Mouse (Mus musculus) megakaryocyte progenitor cell, adult 5-6 weeks (primary cell): Measurements from ENCODE around the gene Oxct1. TPM values are rescaled to one million over a fixed set of nuclear protein-coding genes. Genes with fewer than 3 reads are reported as not detected.

Experiments used
- ATAC-seq: replicated peaks from 2 replicates; pipeline ENCODE4 v1.8.0; 2016; ENCODE audit warnings: mild to moderate bottlenecking, moderate TSS enrichment, inconsistent platforms; ENCODE audit not compliant: poor library complexity
- total RNA-seq, 2 experiments: library from RNA; stranded (forward) in 1 of 2; stranded (reverse) in 1 of 2; fragments of 157-497, 149-512 nt in 1 of 2; fragments of 200-1000 nt in 1 of 2; gene quantifications; 2 replicates each; pipeline versions ENCODE4 v1.2.3 to v1.2.4; 2015 to 2017

Gene Oxct1
- total RNA-seq (2015), result 74.1 and 83.8 TPM in 2 replicates
- total RNA-seq (2017), result 257 and 287 TPM in 2 replicates

DNA sequence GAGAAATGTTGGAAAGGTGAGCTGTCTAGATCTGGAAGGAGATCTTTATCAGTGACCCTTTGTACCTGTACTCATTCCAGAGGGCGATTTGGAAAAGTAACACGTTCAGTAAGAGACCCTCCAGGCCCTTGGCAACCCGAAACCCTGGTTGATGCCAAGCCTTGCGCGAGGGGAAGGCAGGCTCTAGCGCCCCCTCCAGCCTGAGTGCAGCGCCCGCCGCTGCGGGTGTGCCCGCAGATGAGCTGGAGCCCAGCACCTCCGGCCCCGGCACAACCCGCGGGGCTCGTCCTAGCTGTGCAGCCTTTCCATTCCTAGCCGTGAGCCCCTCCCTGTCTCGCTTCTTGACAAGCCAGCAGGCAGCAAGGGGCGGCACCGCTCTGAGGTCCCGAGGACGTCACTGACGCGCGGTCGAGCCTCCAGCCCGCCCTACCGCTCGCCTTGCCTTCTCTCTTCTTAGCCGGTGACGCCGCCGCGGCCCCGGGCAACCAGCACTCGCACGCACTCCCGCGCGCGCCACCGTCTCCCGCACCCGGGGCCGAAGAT lies at the start of gene Oxct1:
Gene Oxct1 (plus strand): TSS at position 153 of the 543 bp plus-strand sequence.
- ATAC-seq, result peak; percentile 85

DNA sequence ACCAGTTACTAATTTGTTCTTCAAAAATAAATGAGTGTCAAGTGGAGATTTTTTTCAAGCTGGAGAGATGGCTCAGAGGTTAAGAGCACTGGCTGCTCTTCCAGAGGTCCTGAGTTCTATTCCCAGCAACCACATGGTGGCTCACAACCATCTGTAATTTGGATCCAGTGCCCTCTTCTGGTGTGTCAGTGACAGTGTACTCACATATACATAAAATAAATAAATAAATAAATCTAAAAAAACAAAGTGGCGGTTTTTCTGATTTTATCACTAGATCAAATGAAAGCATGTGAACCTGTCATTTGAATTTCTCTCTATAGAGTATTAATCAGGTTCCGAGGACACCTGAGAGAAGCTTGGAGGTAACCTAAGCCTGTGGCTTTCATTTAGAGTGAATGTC lies 47.9 kb upstream of the Oxct1 start:
- no peak for ATAC-seq

DNA sequence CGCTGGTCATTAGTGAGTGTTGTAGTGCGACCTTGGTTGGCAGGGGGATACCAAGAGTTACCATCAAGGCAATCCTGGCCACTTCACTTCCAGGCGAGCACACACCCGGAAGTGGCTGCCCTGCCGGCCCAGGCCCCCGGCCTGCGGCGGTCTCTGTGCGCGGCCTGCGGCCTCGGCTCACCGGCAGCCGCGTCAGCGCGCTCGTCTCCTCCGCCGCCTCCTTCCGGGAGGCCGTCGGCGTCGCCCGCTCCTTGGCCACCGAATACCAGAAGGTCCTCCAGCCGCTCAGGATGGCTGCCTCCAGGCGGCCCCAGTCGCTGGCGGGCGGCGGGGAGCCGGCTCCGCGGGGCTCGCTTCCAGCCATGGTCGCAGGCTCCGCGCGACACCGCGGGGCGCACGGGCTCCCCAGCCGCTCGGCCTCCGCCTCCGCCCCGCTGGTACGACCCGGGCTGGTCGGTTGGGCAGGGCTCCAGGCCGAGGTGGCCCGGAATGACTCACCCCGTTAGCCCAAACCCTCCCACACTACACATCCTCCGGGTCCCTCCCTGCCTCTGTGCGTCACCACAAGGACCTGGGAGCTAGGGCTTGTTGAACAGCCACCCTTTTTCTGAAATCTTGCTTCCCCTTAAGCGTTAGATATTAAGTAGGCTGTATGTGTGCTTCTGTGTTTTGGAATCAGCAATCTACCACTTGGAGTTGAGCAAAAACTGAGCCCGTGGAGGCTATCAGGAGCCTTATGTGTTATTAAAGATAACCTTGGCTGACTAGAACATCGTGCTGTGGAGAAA lies 46.9 kb upstream of the Oxct1 start, which contains the start of gene Fbxo4:
Gene Fbxo4 (minus strand): TSS at position 513 of the 788 bp plus-strand sequence.
- ATAC-seq, result peak; percentile 90

DNA sequence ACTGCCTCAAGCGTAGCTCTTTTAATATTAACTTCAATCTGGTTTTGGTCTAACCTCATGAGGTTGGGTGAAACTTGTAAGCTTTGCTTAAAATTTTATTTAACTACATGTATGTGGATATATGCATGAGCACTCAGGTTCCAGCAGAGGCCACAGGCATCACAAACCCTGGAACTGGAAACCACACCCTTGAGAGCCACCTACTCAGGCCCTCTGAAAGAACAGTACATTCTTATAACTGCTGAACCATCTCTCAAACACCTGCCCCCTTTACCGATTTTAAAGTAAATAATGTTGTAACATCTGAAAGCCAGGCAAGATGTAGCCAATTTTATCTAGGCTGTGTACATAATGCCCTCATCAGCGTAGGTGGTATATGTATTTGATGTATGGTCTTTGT lies 46.3 kb upstream of the Oxct1 start:
- ATAC-seq, result peak; percentile 12

DNA sequence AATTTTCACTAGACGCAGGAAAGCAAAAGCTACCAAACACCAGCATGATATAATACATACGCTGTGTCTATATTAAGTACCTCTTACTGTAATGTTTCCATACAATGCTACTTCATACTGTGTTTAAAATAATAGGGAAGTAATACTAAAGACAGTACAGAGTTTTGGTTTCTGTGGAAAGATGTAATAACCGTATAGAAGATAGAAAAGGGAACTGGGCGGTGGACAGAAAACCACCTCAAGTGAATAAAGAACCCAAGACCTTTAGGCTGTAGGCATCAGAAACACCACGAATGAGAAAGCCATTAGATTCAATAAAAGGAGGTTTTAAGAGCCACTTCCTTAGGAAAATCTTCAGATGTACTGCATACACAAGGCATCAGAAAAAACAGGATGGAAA lies 43.5 kb upstream of the Oxct1 start:
- peak; percentile 57 for ATAC-seq

DNA sequence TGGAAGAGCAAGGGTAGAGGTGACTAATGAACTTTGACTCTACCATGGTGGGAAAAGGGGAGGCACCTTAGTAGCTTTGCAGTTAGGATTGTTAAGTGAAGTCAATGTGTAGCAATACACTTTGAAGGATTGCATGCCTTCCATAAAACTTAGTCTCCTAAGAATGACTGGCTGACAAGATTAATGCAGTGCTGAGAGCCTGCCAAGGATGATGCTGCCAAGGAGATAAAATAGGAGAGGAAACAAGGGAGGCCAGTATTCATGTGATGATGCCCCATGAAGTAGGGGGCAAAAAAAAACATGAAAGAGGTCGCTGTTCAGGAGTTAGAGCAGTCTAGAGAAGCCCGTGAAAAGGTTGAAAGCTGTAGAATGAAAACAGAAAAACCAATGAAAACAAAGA lies 41.3 kb upstream of the Oxct1 start:
- no peak for ATAC-seq

DNA sequence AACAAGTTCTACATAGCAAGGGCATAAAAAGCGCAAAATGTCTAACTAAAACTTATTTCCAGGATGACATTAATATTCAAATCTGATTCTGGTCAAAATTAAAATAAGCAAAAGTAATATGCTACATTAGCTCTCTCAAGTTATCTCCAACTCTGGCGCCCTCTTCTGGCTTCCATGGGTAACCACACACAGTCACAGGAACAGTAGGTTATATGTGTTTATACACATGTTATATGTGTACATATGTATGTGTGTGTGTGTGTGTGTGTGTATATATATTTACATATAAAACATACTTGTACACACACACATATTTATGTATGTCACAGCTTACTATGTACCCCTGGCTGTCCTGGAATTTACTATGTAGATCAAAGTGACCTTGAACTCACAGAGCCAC lies 38.2 kb upstream of the Oxct1 start:
- ATAC-seq, result peak; percentile 96

DNA sequence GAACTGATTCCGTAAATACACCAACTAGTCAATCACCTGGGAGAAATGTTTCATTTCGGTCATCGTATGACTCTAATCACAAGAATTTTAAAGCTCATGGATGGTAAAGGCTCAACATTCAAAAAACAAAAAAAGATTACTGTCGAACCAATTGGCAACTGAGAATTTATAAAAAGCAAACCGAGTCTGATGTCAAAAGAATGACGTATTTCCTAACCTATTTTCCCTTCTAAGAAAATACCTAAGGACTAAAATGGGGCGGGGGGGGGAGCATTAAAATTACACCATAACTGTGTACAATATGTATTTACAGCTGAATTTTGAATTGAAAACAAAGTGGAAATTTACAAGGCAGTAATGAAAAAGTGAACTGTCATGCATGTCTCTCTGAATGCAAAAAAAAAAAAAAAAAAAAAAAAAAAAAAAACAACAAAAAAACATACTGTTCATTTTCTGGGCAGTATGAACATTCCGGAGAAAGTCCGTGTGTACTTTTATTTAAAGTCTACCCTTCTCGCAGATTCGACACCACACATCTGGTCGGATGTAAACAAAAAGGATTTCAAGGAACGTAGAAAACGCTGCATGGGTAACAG lies 31.2 kb upstream of the Oxct1 start:
- no peak for ATAC-seq

DNA sequence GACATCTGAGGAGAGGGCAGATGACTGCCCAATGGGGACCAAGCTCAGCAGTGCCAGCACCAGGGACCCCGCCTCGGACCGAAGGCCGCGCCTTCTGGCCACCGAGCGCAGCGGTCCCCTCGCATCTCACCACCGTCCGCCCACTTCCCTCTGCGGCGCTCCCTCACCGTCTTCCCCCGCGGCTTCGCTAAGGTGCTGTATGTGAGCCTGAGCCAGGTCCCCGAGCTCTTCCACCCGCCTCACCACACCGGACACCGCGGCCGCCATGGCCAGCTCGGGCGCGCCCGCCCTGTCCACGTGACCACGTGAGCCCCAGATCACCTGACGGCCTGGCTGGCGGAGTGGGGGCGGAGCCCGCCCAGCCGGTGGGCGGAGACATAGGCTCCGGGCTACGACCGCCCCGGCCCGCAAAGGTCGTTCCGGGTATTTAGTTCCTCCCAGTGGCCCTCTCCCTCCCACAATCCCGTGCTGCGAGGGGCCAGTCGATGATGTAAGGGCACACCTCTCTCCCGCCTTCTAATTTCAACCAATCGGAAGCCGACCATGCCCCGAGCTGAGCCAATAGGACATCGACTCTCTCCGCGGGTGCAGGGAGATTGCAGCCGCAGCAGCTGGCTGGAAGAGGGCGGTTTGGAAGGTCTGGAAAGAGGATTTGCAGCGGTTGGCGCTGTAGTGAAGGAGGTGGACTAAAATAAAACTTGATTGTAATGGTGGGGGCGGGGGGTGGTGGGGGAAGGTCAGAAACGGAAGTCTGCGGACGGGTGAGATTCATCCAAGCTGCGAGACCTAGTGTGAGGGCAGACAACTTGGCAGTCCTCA lies 30.5 kb upstream of the Oxct1 start, which contains the start of gene AW549877:
Gene AW549877 (minus strand): TSS at position 297 of the 819 bp plus-strand sequence.
- peak; percentile 86 for ATAC-seq

DNA sequence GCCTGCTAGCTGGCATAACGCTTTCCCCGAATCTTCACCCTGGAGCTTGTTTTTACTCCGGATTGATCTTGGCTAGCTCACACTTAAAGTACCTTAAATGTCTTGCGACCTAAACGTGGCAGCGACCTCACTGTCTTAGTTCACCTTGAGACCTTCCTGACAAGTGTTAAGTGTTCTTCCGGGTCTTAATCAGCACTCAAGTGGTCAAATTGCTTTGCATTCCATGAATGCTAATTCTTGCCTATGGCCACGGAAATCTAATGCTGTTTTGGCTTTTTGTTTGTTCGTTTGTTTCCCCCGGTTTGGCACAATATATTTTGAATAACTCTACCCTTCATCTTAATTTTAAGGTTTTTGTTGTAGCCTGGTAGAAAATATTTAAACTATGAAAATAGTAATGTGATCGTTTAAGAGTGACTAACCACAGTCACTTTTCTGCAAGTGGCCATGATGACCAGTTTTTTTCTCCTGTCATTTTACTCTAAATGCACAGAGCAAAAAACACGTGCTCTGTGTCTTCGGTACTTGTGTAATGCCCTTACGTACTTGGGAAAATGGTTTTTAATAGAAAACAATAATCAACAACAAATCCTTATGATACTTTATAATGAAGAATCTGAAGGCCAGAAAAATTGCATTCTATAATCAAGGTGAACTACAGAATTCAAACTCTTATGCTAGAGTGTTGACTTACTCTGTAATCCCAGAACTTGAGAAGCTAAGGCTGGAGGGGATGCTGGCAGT lies 29.7 kb upstream of the Oxct1 start:
- no peak for ATAC-seq

DNA sequence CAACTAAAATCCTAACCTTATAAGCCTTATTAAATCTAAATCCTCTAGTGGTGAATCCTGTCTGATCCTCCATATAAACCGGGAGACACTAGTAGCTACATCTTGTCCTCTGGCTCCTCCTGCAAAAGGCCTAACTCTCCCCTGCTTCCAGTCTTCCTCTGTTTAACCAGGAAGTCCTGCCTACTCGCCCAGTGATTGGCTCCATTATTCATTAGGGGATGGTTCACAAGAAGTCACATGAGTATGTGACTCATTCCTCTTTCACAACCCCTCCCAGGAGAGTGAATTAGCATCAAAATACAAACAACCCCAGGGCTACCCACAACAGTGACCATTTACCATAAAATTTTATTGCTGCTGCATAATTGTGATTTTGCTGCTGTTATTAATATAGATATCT lies 27.0 kb upstream of the Oxct1 start:
- ATAC-seq, result no peak

DNA sequence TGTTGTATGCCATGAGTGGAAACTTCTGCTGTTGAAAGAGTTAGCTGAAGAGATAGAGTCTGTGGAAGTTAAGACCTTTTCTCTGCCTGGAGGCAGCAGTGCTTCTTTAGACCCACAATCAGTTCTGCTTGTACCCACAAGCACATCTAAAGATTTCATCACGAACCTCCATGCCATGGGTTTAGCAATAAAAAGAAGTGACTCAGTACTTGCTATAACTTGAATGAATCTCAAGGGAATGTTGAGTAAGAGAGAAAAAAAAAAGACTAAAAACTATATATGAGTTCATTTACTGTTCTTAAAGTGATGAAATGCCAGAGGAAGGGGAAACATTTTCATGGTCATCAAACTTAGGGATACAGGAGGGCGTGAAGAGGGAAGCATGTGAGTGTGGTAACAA lies 25.6 kb upstream of the Oxct1 start:
- peak; percentile 35 for ATAC-seq

DNA sequence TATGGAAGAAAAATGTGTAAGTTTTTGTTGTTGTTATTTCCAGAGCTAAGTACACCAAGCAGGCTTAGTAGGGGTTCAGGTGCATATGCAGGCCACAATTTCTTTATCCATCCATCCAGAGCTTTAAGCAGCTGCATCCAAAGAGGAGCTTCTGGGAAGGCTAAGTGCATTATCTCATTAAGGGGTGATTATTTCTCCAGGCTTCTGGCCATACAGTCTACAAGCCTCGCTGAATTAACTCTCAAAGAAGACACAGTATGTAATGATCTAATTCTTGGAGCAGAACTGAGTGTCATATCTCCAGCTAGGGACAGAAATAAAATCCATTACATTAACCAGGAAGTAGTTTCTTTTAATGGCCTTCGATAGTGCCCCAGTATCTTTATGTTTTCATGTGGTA lies 12.3 kb upstream of the Oxct1 start:
- no peak for ATAC-seq

DNA sequence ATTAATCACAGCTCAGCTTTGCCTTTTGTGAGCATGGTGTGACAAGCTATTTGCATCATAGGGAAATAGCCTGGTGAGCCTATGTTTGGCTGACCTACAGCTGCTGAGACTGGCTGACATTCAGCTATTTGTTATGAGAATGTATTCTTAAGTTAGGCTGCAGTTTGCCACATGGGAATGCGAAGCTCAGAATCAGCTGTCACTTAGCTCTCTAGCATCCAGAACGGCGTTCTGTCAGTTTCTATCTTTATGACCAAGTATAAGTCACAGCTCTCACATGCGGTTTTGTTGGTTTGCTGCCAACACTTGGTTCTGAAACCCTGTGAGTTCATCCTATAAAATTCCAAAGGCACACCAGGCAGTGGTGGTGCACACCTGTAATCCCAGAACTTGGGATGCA lies 5.5 kb upstream of the Oxct1 start:
- ATAC-seq, result no peak

DNA sequence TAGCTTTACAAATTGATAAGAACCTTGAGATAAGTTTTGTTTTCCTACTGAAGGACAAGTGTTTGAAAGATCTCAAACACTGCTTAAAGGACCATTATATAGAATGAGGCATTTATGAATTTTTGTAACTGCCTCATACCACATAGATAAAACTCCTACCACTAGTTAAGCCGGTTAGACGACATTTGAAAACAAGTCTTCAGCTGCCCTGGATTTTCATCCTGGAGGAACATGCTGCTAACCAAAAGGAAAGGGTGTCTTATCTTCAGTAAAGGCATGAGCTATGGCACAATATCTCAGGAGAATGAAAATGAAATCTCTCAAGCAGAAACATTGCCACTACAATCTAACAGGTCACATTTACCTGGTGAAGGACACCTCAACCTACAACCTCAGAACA lies 2.4 kb upstream of the Oxct1 start:
- ATAC-seq, result no peak

DNA sequence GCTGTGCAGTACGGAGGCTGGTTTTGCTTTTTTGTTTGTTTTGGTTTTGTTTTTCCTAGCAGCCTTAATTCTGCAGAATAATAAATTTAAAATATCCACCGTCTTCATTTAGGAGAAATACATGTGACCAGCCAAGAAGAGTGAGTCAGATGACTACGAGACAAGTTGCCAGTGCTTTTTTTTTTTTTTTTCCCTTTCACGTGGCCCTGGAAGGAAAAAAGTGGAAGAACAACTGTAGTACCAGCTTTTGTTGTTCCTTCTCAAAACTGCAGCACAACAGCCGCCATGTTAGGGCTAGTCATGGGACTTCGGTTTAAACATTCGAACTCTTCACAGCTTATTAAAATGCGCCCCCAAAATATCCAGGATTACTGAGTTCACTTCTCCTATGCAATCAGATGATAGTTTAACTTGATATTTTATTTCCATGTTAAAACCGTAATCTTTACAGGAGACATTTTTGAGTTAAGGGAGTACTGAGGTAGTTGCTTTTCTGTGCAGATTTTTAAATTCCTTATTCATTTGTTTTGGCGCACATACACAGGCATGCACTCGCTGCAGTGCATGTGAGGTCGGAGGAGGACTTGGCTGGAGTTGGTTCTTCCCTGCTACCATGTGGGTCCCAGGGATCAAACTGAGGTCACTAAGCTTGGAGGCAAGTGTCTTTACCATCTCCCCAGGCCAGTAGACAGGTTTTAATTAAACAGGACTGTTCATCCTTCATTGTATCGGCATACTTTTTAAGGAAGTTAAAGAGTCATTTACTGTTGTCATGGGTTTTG lies 1.3 kb upstream of the Oxct1 start:
- no peak for ATAC-seq

DNA sequence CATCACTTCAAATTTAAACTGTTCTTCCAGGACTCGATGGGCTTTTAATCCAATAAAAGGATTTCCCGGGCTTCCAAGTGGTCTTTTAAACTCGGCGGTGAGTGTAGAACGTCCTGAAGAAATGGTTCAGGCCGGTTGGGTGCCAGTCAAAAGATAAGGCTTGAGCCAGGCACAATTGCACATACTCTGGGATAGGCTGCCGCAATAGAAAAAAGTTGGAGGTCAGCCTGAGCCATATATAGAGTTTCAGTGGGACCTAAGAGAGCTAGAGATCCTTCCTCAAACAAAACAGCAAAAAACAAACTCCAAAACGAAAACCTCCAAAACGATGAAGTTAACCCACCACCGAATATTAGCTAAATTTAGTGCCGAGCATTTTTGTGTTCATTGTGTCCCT lies 677 bp upstream of the Oxct1 start:
- no peak for ATAC-seq

DNA sequence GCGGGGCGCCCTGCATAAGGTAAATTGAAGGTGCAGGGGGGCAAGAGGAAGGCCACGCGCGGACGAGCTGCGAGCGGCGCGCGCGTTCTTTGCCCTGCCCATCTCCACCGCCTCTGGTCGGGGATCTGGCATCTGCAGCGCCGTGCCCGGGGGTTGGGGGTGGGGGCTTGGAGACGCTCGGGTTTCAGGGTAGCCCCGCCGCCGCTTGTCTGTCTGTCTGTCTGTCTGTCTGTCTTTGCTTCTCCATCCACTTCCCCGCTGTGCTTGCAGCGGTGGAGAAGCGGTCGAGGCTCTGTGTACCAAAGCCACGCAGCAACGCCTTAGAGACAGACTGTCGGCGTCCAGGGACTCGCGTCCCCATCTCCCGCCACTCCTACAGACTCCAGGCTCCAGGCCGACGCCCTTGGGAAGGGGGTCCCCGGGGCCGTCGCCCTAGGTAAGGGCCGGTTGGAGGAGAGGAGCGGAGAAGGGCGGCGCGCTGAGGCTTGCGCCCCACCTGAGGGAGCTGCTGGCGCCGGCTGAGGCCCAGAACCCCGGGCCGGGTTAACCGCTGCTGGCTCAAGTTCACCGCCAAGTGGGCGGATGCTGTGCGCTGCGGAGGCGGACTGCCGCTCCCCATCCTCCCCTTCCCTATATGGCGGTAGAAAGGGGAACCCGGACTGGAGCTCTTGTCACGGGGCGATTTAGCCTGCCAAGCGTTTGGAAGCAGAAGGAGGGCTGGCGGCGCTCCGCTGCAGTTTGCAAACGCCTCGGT lies 825 bp downstream of the Oxct1 start:
- peak; percentile 79 for ATAC-seq
